Mouse (Mus musculus): ENCODE measurements around the gene Pdcd1lg2. TPM values are rescaled to one million over a fixed set of nuclear protein-coding genes. Genes with fewer than 3 reads are reported as not detected.

Pdcd1lg2 gene
- total RNA-seq, 2 experiments from 2014 or later: not detected

- no peak for DNase-seq (ENCODE audit: extremely low spot score in 1 of 2, low spot score in 2 of 2)
- intact Hi-C loops (cut with DNase I): no loop called here
These were observed 74.7 kb downstream of the Pdcd1lg2 start for GRCm38 (mm10) chr19:29485257-29485948.

- DNase-seq (ENCODE audit: extremely low spot score in 1 of 2, low spot score in 2 of 2): no peak
- intact Hi-C loops (cut with DNase I): no loop called here
These were observed 76.0 kb downstream of the Pdcd1lg2 start for GRCm38 (mm10) chr19:29486545-29487206.

- intact Hi-C loops (cut with DNase I): no loop called here
- DNase-seq (ENCODE audit: extremely low spot score in 1 of 2, low spot score in 2 of 2): no peak
These were observed 76.8 kb downstream of the Pdcd1lg2 start for GRCm38 (mm10) chr19:29487326-29488072.

GRCm38 (mm10) chr19:29488073-29488390 lies 77.3 kb downstream of the Pdcd1lg2 start:
- intact Hi-C loops (cut with DNase I): no loop called here

GRCm38 (mm10) chr19:29488420-29488819 lies 77.7 kb downstream of the Pdcd1lg2 start:
- no peak for DNase-seq (ENCODE audit: extremely low spot score in 1 of 2, low spot score in 2 of 2)
- intact Hi-C loops (cut with DNase I): no loop called here

More at GRCm38 (mm10) chr19:29488073-29488390, 77.3 kb downstream of the Pdcd1lg2 start:
- no peak for DNase-seq (ENCODE audit: extremely low spot score in 1 of 2, low spot score in 2 of 2)

- DNase-seq (ENCODE audit: extremely low spot score in 1 of 2, low spot score in 2 of 2): no peak
- intact Hi-C loops (cut with DNase I): no loop called here
These were observed 79.1 kb downstream of the Pdcd1lg2 start for GRCm38 (mm10) chr19:29489785-29490284.

GRCm38 (mm10) chr19:29491467-29491866 lies 80.7 kb downstream of the Pdcd1lg2 start:
- DNase-seq (ENCODE audit: extremely low spot score in 1 of 2, low spot score in 2 of 2): no peak
- intact Hi-C loops (cut with DNase I): no loop called here

- intact Hi-C loops (cut with DNase I): no loop called here
- no peak for DNase-seq (ENCODE audit: extremely low spot score in 1 of 2, low spot score in 2 of 2)
These were observed 83.7 kb downstream of the Pdcd1lg2 start for GRCm38 (mm10) chr19:29494454-29494853.

GRCm38 (mm10) chr19:29496001-29496597 lies 85.4 kb downstream of the Pdcd1lg2 start:
- intact Hi-C loops (cut with DNase I): no loop called here
- no peak for DNase-seq (ENCODE audit: extremely low spot score in 1 of 2, low spot score in 2 of 2)

GRCm38 (mm10) chr19:29496786-29497557 lies 86.3 kb downstream of the Pdcd1lg2 start:
- intact Hi-C loops (cut with DNase I): no loop called here
- DNase-seq (ENCODE audit: extremely low spot score in 1 of 2, low spot score in 2 of 2): no peak

GRCm38 (mm10) chr19:29497874-29498273 lies 87.2 kb downstream of the Pdcd1lg2 start:
- DNase-seq (ENCODE audit: extremely low spot score in 1 of 2, low spot score in 2 of 2): no peak
- intact Hi-C loops (cut with DNase I): no loop called here

GRCm38 (mm10) chr19:29498842-29499456 lies 88.2 kb downstream of the Pdcd1lg2 start:
- DNase-seq (ENCODE audit: extremely low spot score in 1 of 2, low spot score in 2 of 2): no peak
- intact Hi-C loops (cut with DNase I): no loop called here

- DNase-seq (ENCODE audit: extremely low spot score in 1 of 2, low spot score in 2 of 2): no peak
- intact Hi-C loops (cut with DNase I): loop anchor here (5.0 to 10.0 kb wide), 4 partner anchors 128 to 726 kb away; no protein-coding TSS in a partner anchor
These were observed 89.6 kb downstream of the Pdcd1lg2 start for GRCm38 (mm10) chr19:29500333-29500732.

GRCm38 (mm10) chr19:29501106-29501505 lies 90.4 kb downstream of the Pdcd1lg2 start:
- DNase-seq (ENCODE audit: extremely low spot score in 1 of 2, low spot score in 2 of 2): peak in 1 of 2 experiments; percentile 51
- intact Hi-C loops (cut with DNase I): loop anchor here (5.0 to 10.0 kb wide), 4 partner anchors 129 to 726 kb away; no protein-coding TSS in a partner anchor

- DNase-seq (ENCODE audit: extremely low spot score in 1 of 2, low spot score in 2 of 2): peak; percentile 69 to 84
- intact Hi-C loops (cut with DNase I): loop anchor here (5.0 to 10.0 kb wide), 4 partner anchors 129 to 727 kb away; no protein-coding TSS in a partner anchor
These were observed 90.8 kb downstream of the Pdcd1lg2 start for GRCm38 (mm10) chr19:29501507-29501906.

GRCm38 (mm10) chr19:29504131-29504530 lies 93.4 kb downstream of the Pdcd1lg2 start:
- DNase-seq (ENCODE audit: extremely low spot score in 1 of 2, low spot score in 2 of 2): no peak
- intact Hi-C loops (cut with DNase I): loop anchor here (5.0 to 10.0 kb wide), 4 partner anchors 132 to 729 kb away; no protein-coding TSS in a partner anchor

GRCm38 (mm10) chr19:29505617-29506016 lies 94.9 kb downstream of the Pdcd1lg2 start:
- intact Hi-C loops (cut with DNase I): loop anchor here (10.0 kb wide), 1 partner anchor 731 kb away; no protein-coding TSS in a partner anchor
- peak in 1 of 2 experiments; percentile 67 for DNase-seq (ENCODE audit: extremely low spot score in 1 of 2, low spot score in 2 of 2)

GRCm38 (mm10) chr19:29508208-29508607 lies 97.5 kb downstream of the Pdcd1lg2 start:
- intact Hi-C loops (cut with DNase I): loop anchor here (10.0 kb wide), 1 partner anchor 733 kb away; no protein-coding TSS in a partner anchor

More at GRCm38 (mm10) chr19:29508208-29508607, 97.5 kb downstream of the Pdcd1lg2 start:
- DNase-seq (ENCODE audit: extremely low spot score in 1 of 2, low spot score in 2 of 2): no peak
